Mouse (Mus musculus): Measurements from ENCODE around the gene Nsun5.
"Not testable (repeated sequence)": the region's sequence is repeated elsewhere in the genome, so short reads cannot be mapped to it uniquely, and the experiment has no call there.

Nsun5 gene

GRCm38 (mm10) chr5:135369787-135370654, at the start of gene Nsun5:
Gene Nsun5, plus strand, starts transcription at chr5:135369953.
- DNase-seq (ENCODE audit: low spot score in 2 of 2), result peak; percentile 95 to 99

GRCm38 (mm10) chr5:135322197-135322596, 47.6 kb upstream of the Nsun5 start:
- no peak for DNase-seq (ENCODE audit: low spot score in 2 of 2)

DNA sequence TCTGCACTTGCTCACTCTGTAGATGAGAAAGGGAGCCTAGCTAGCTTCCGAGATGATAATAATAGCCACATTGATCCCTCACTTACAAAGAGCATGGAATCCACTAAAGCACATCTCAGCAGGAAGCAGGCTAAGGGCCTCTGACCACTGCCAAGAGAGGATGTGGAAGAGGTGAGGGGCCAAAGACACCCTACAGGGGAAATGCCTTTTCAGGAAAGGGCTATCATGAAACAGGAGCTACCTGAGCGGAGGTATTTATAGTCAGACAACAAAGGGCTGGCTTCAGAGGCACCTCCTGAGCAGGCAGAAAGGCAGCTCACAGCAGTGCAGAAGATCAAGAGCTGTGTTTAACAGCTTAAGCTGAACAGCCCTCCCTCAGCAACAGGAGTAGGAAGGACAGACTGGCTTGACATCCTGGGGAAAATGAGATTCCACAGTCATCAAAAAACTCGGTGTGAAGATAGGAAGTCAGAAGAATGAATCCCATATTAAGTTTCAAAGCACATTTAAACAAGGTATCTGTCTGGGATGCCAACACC, 43.6 kb upstream of the Nsun5 start:
- no peak for DNase-seq (ENCODE audit: low spot score in 2 of 2)

DNA sequence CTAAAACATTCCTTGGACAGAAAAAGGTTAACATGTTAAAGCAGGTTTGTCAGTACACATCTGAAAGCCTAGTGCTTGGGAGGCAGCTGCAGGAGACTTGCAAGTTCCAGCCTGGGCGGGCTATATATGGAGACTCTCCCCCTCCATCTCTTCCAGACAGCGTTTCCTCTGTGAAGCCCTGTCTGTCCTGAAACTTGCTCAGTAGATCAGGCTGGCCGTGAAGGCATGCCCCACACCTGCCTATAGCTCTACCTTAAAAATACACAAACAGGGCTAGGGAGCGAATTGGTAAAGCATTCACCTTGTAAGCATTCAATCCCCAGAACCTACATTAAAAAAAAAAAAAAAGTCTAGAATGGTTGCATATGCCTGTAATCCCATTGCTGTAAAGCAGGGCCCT, 40.3 kb upstream of the Nsun5 start:
- DNase-seq (ENCODE audit: low spot score in 2 of 2), result no peak

- no peak for DNase-seq (ENCODE audit: low spot score in 2 of 2)
These were observed 39.6 kb upstream of the Nsun5 start for GRCm38 (mm10) chr5:135330201-135330600.

- no peak for DNase-seq (ENCODE audit: low spot score in 2 of 2)
These were observed 38.6 kb upstream of the Nsun5 start for GRCm38 (mm10) chr5:135331161-135331560.

GRCm38 (mm10) chr5:135337575-135337974, 32.2 kb upstream of the Nsun5 start:
- no peak for DNase-seq (ENCODE audit: low spot score in 2 of 2)

DNA sequence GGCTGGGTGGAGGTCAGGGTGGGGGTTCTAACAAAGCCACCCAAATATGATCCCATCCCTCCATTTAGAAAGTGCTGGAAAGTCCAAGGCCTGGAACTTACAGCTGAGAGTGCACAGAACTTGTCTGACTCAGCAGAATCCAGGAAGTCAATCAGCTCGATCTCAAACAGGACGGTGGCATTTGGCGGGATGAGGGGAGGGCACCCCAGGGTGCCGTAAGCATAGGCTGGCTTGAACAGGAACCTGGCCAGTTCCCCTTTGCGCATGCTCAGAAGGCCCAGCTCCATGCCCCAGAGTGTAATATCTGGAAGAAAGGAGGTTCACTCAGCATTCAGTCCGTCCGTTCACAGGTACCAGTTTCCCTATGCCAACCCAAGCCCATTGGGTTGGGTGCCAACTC, 23.8 kb upstream of the Nsun5 start:
- no peak for DNase-seq (ENCODE audit: low spot score in 2 of 2)

DNA sequence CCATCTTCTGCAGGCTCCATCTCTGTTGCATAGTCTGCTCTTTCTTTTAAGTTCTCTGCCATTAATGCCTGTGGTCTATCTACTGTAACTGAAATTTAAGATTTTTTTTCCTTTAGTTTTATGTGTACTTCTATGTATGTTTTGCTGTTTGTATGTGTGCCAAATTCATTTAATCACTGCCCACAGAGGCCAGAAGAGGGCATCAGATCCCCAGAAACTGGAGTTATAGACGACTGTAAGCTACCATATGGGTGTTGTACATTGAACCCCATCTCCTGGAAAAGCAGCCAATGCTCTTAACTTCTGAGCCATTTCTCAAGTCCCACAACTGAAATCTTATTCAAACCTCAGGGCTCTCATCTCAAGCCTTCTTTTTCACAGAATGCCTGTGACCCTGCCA, 23.3 kb upstream of the Nsun5 start:
- DNase-seq (ENCODE audit: low spot score in 2 of 2), result no peak

- no peak for DNase-seq (ENCODE audit: low spot score in 2 of 2)
These were observed 22.2 kb upstream of the Nsun5 start for GRCm38 (mm10) chr5:135347511-135348011.

GRCm38 (mm10) chr5:135349862-135350261, 19.9 kb upstream of the Nsun5 start, which contains the start of gene Fkbp6:
Gene Fkbp6, minus strand, starts transcription at chr5:135350044.
- DNase-seq (ENCODE audit: low spot score in 2 of 2), result no peak

GRCm38 (mm10) chr5:135351606-135352005, 18.1 kb upstream of the Nsun5 start:
- DNase-seq (ENCODE audit: low spot score in 2 of 2), result no peak

DNA sequence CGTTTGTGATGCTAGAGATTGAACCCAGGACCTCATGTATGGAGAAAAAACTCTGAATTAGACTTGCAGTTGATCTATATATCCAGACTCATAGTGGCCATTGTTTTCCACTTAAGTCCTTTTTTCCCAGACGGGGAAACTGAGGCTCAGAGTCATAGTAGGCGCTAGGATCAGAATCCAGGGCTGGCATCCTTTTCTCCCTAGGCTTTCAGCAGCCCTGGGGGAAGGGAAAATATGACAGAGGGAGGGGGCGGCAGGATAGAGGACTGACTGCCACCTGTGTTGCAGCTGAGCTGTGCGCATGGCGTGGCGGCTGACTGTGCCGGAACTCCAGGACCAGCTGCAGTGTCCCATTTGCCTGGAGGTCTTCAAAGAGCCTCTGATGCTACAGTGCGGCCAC, 16.8 kb upstream of the Nsun5 start, which contains the start of gene Trim50:
Gene Trim50, plus strand, starts transcription at position 301 of the 400 bp plus-strand sequence.
- no peak for DNase-seq (ENCODE audit: low spot score in 2 of 2)

DNA sequence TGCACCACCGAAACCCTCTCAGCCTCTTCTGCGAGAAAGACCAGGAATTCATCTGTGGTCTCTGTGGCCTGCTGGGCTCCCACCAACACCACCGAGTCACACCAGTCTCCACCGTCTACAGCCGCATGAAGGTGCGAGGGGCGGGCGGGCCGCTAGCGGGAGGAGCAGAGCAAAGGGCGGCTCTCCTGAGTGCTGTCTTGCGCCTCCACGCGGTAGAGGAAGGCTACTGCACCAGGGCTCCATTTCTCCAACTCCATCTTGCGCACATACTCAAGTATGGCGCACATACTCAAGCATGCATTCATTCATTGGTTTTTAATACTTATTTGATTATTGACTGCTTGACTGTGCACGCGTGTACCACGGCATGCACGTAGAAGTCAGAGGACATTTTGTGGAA, 16.2 kb upstream of the Nsun5 start:
- no peak for DNase-seq (ENCODE audit: low spot score in 2 of 2)

- no peak for DNase-seq (ENCODE audit: low spot score in 2 of 2)
These were observed 13.7 kb upstream of the Nsun5 start for GRCm38 (mm10) chr5:135356090-135356489.

DNA sequence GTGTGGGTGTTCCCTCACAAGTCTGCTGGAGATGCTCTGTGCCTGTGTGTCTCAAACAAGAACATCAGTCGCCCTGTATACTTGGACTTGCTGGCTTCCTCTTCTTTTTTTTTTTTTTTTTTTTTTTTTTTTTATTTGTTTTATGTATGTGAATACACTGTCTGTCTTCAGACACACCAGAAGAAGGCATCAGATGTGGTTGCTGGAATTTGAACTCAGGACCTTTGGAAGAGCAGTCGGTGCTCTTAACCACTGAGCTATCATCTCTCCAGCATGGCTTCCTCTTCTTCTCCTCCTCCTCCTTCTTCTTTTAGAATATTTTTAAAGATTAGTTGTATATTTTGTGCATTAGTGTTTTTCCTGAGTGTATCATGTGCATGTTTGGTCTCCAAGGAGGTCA, 12.2 kb upstream of the Nsun5 start:
- DNase-seq (ENCODE audit: low spot score in 2 of 2), result no peak

GRCm38 (mm10) chr5:135359772-135360171, 10.0 kb upstream of the Nsun5 start:
- DNase-seq (ENCODE audit: low spot score in 2 of 2), result no peak

GRCm38 (mm10) chr5:135362572-135362971, 7.2 kb upstream of the Nsun5 start:
- no peak for DNase-seq (ENCODE audit: low spot score in 2 of 2)

DNA sequence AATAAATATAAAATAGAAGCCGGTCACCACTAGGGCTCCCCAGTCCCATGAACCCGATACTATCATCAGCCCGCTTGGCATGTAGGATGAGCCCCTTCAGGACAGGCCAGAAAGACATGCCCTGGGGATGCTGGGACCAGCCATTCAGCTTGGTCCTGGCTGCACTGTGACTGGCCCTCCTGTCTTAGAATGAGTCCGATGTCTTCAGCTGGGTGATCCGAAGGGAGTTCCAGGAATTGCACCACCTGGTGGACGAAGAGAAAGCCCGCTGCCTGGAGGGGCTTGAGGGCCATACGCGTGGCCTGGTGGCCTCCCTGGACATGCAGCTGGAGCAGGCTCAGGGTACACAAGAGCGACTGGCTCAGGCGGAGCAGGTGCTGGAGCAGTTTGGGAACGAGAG, 6.2 kb upstream of the Nsun5 start:
- DNase-seq (ENCODE audit: low spot score in 2 of 2), result no peak

DNA sequence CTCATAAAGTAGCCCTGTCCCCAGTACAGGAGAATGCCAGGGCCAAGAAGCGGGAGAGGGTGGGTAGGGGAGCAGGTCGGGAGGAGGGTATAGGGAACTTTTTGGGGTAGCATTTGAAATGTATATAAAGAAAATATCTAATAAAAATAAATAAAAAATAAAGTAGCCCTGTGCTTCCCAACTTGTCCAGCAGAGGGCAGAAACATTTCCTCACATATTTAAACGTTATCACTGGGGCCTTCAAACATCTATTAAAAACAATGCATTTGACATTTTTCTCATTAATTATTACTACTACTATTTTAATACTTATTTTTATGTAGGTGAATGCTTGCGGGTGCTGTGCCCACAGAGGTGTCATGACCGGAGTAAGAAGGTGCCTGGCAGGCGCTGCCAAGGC, 1.9 kb upstream of the Nsun5 start:
- DNase-seq (ENCODE audit: low spot score in 2 of 2), result no peak

DNA sequence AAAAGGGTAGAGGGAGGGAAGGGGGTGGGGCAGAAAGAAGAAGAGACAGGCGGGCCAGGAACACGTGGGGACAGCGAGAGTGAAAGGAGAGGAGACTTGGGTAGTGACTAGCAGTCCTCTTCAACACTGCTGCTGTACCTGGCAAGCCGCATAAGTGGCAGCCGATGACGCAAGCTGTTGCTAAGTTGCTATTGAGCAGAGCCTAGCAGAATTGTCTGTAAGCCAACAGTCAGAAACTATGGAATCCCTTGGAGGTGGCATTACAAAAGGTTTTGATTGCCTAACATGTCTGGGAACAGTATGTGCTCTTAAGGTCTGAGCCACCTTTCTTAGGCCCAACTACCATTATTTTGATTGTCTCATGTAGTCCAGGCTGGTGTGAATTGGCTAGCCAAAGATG, 1.4 kb upstream of the Nsun5 start:
- DNase-seq (ENCODE audit: low spot score in 2 of 2), result no peak

DNA sequence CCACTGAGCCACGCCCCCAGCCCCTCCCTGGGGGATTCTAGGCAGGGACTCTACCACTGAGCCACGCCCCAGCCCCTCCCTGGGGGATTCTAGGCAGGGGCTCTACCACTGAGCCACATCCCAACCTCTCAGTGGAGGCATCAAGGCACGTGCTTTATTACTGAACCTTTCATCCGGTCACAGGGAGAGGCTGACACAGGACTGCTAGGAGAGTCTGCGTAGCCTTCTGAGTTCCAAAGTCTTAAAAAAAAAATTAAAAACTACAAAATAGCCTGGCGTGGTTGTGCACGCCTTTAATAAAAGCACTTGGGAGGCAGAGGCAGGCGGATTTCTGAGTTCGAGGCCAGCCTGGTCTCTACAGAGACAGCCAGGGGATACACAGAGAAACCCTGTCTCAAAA, 557 bp upstream of the Nsun5 start:
- DNase-seq (ENCODE audit: low spot score in 2 of 2), result not testable (repeated sequence)

DNA sequence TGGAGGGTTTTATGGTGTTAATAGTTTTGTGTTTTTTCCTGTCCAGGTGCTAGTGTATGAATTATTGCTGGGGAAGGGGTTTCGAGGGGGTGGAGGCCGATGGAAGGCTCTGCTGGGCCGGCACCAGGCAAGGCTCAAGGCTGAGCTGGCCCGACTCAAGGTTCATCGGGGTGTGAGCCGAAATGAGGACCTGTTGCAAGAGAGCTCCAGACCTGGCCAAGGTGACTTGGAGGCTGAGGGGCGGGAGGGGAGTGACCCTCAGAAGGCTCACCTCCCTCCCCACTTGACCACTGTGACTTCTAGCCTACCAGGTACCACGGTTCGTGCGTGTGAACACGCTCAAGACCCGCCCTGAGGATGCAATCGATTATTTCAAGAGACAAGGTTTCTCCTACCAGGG, 1.4 kb downstream of the Nsun5 start:
- no peak for DNase-seq (ENCODE audit: low spot score in 2 of 2)
